Mouse (Mus musculus): Measurements from ENCODE around the gene Yaf2.

DNA sequence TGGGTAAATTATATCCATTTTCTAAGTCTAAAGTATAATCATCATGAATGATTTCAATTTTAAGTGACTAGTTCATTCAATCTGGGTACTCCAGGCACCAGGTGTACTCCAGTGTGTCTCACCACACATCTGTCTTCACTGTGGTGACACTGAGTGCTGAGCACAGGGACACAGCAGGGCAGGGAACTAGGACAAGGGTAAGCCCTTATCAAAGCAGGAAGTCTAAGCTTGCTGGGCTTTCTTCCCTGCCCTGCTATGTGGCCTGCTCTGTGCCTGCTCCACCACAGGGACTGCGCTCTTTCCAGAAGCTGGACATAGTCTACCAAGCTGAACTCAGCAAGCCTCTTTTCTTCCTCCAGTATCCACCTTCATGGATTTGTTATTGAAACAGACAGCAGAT lies 18.0 kb downstream of the Yaf2 start:
- TF ChIP-seq CTCF (IDR thresholded peaks at IDR 0.05 in 2 of 3, conservative IDR thresholded peaks at IDR 0.05 in 1 of 3; ENCODE audit: control insufficient read depth in 1 of 3, insufficient read depth in 1 of 3, low read depth in 2 of 3, low read length in 3 of 3, poor library complexity in 1 of 3, severe bottlenecking in 1 of 3) = no peak
- TF ChIP-seq MEF2A (IDR thresholded peaks at IDR 0.05; ENCODE audit: extremely low read depth, insufficient replicate concordance, low read depth, low read length, poor library complexity, severe bottlenecking) = no peak
- no peak for TF ChIP-seq MYB (IDR thresholded peaks at IDR 0.05; ENCODE audit: low read depth, low read length)
- no peak for TF ChIP-seq MAFK (IDR thresholded peaks at IDR 0.05; ENCODE audit: borderline replicate concordance, low read depth, low read length)

Data from MEL (cell line).